Mouse (Mus musculus) embryonic facial prominence, embryonic 12.5 days (tissue): Measurements from ENCODE around the gene Itpr2. TPM values are rescaled to one million over a fixed set of nuclear protein-coding genes. Genes with fewer than 3 reads are reported as not detected.

Source experiments
- ATAC-seq: fragments of 200-750 bp; cut with Nextera tagmentation; 2 replicates; pipeline ENCODE4 v1.8.0; 2017; ENCODE audit not compliant: insufficient number of reproducible peaks, insufficient read depth, low FRiP score, low TSS enrichment
- H3K27ac ChIP-seq: fragments of 300-500 bp; sonication (generic); 2 replicates; pipeline ENCODE4 v1.5.1; 2016; ENCODE audit warnings: mild to moderate bottlenecking
- H3K27me3 ChIP-seq: fragments of 300-500 bp; sonication (generic); 2 replicates; pipeline ENCODE4 v1.6.1; 2016; ENCODE audit warnings: mild to moderate bottlenecking, moderate library complexity
- H3K36me3 ChIP-seq: fragments of 300-500 bp; sonication (generic); 2 replicates; pipeline ENCODE4 v1.6.1; 2016; ENCODE audit warnings: mild to moderate bottlenecking
- H3K4me1 ChIP-seq: fragments of 300-500 bp; sonication (generic); 2 replicates; pipeline ENCODE4 v1.6.1; 2016
- H3K4me2 ChIP-seq: fragments of 300-500 bp; sonication (generic); replicated peaks from 2 replicates; pipeline ENCODE4 v1.6.1; 2016; ENCODE audit warnings: mild to moderate bottlenecking, moderate library complexity
- H3K4me3 ChIP-seq: fragments of 300-500 bp; sonication (generic); 2 replicates; pipeline ENCODE4 v1.5.1; 2016; ENCODE audit warnings: mild to moderate bottlenecking
- H3K9ac ChIP-seq: fragments of 300-500 bp; sonication (generic); 2 replicates; pipeline ENCODE4 v1.6.1; 2016; ENCODE audit warnings: mild to moderate bottlenecking, moderate library complexity
- H3K9me3 ChIP-seq: fragments of 300-500 bp; sonication (generic); 2 replicates; pipeline ENCODE4 v1.6.1; 2016; ENCODE audit warnings: mild to moderate bottlenecking, moderate library complexity
- WGBS: fragments of 180-500 bp; shearing (Covaris S2); methylation state at CpG from one replicate; pipeline ENCODE4 v1.1.7; 2016; 5-methylcytosine and 5-hydroxymethylcytosine counted together
- polyA plus RNA-seq: library from polyadenylated mRNA; unstranded; fragments of >200 nt; fragmentation: Nextera tagmentation; extraction: Ambion mirVana; gene quantifications from 2 replicates; pipeline ENCODE4 v1.2.1, GENCODE M21; 2016

The Itpr2 gene
- polyA plus RNA-seq, 1 experiment from 2014 or later: 5.9 TPM

- no peak overlapping the region for H3K27ac ChIP-seq
- no peak for ATAC-seq
- peaks cover 5% of the 10 kb centered on the region; the same call in 1 of the 2 replicates for H3K4me1 ChIP-seq
- peak overlapping the region; percentile 55; the same call in 1 of the 2 replicates for H3K9ac ChIP-seq
- no peaks in the 10 kb centered on the region for H3K36me3 ChIP-seq
- H3K4me3 ChIP-seq: peak overlapping the region; percentile 74
- peak overlapping the region; percentile 98 for H3K4me2 ChIP-seq
- no peaks in the 10 kb centered on the region for H3K9me3 ChIP-seq
- H3K27me3 ChIP-seq: peaks cover 13% of the 10 kb centered on the region; the same call in 1 of the 2 replicates
- WGBS: 49% methylated on average over 3 of the region's 3 CpGs
Measured at GRCm38 (mm10) chr6:146502856-146503255, 833 bp upstream of the Itpr2 start.

- no peaks in the 10 kb centered on the region for H3K9me3 ChIP-seq
- H3K4me3 ChIP-seq: peak overlapping the region; percentile 74
- H3K27ac ChIP-seq: 0 out of 2 replicates have a peak overlapping the region, but pooled peaks have one; percentile 36
- peaks cover 5% of the 10 kb centered on the region; the same call in 1 of the 2 replicates for H3K4me1 ChIP-seq
- peak overlapping the region; percentile 55 for H3K9ac ChIP-seq
- no peaks in the 10 kb centered on the region for H3K36me3 ChIP-seq
- WGBS: under 1% methylated on average over 30 of the region's 30 CpGs
- peaks cover 13% of the 10 kb centered on the region; the same call in 1 of the 2 replicates for H3K27me3 ChIP-seq
- H3K4me2 ChIP-seq: peak overlapping the region; percentile 98
- peak; percentile 78 for ATAC-seq
Measured at GRCm38 (mm10) chr6:146501316-146501865, 632 bp downstream of the Itpr2 start.

- peak overlapping the region; percentile 74; the same call in 1 of the 2 replicates for H3K4me3 ChIP-seq
- ATAC-seq: no peak
- peaks cover 13% of the 10 kb centered on the region; the same call in 1 of the 2 replicates for H3K27me3 ChIP-seq
- H3K4me1 ChIP-seq: peaks cover 5% of the 10 kb centered on the region; the same call in 1 of the 2 replicates
- H3K9ac ChIP-seq: no peak overlapping the region
- WGBS: 71% methylated on average over 5 of the region's 5 CpGs
- H3K36me3 ChIP-seq: no peaks in the 10 kb centered on the region
- H3K4me2 ChIP-seq: peak overlapping the region; percentile 98
- H3K9me3 ChIP-seq: no peaks in the 10 kb centered on the region
- no peak overlapping the region for H3K27ac ChIP-seq
Measured at GRCm38 (mm10) chr6:146500771-146501170, 1.3 kb downstream of the Itpr2 start.

- peaks cover 13% of the 10 kb centered on the region; the same call in 1 of the 2 replicates for H3K27me3 ChIP-seq
- no peaks in the 10 kb centered on the region for H3K9me3 ChIP-seq
- no peaks in the 10 kb centered on the region for H3K36me3 ChIP-seq
- H3K27ac ChIP-seq: no peak overlapping the region
- H3K9ac ChIP-seq: no peak overlapping the region
- H3K4me2 ChIP-seq: no peak overlapping the region
- ATAC-seq: no peak
- peaks cover 5% of the 10 kb centered on the region; the same call in 1 of the 2 replicates for H3K4me1 ChIP-seq
- 43% methylated on average over 6 of the region's 6 CpGs for WGBS
- H3K4me3 ChIP-seq: no peak overlapping the region
Measured at GRCm38 (mm10) chr6:146500206-146500605, 1.8 kb downstream of the Itpr2 start.

GRCm38 (mm10) chr6:146499566-146499965 lies 2.5 kb downstream of the Itpr2 start:
- Histone ChIP-seq H3K4me3 (no peak overlapping the region), H3K9me3 (no peaks in the 10 kb centered on the region), H3K9ac (no peak overlapping the region), H3K4me1 (peaks cover 5% of the 10 kb centered on the region; the same call in 1 of the 2 replicates), H3K27me3 (peaks cover 13% of the 10 kb centered on the region; the same call in 1 of the 2 replicates), H3K27ac (no peak overlapping the region), H3K4me2 (no peak overlapping the region), H3K36me3 (no peaks in the 10 kb centered on the region)
- WGBS: 75% methylated on average over 4 of the region's 4 CpGs
- no peak for ATAC-seq

- Histone ChIP-seq H3K4me3 (no peak overlapping the region), H3K9me3 (no peaks in the 10 kb centered on the region), H3K4me2 (no peak overlapping the region), H3K27ac (no peak overlapping the region), H3K4me1 (peaks cover 5% of the 10 kb centered on the region; the same call in 1 of the 2 replicates), H3K27me3 (peaks cover 13% of the 10 kb centered on the region; the same call in 1 of the 2 replicates), H3K36me3 (no peaks in the 10 kb centered on the region), H3K9ac (no peak overlapping the region)
- no peak for ATAC-seq
- WGBS: 81% methylated on average over 3 of the region's 3 CpGs
Measured at GRCm38 (mm10) chr6:146498416-146498815, 3.6 kb downstream of the Itpr2 start.

- H3K9ac ChIP-seq: no peak overlapping the region
- peaks cover 12% of the 10 kb centered on the region; the same call in 1 of the 2 replicates for H3K27me3 ChIP-seq
- H3K4me2 ChIP-seq: no peak overlapping the region
- no peak overlapping the region for H3K4me3 ChIP-seq
- WGBS: 72% methylated on average over 4 of the region's 4 CpGs
- H3K36me3 ChIP-seq: no peaks in the 10 kb centered on the region
- H3K4me1 ChIP-seq: peaks cover 4% of the 10 kb centered on the region; the same call in 1 of the 2 replicates
- H3K9me3 ChIP-seq: no peaks in the 10 kb centered on the region
- no peak for ATAC-seq
- no peak overlapping the region for H3K27ac ChIP-seq
Measured at GRCm38 (mm10) chr6:146497866-146498265, 4.2 kb downstream of the Itpr2 start.

GRCm38 (mm10) chr6:146497435-146497834 lies 4.6 kb downstream of the Itpr2 start:
- ATAC-seq: no peak
- H3K9ac ChIP-seq: no peak overlapping the region
- H3K4me3 ChIP-seq: no peak overlapping the region
- H3K4me1 ChIP-seq: no peaks in the 10 kb centered on the region
- H3K27me3 ChIP-seq: peaks cover 10% of the 10 kb centered on the region; the same call in 1 of the 2 replicates
- H3K4me2 ChIP-seq: no peak overlapping the region
- H3K27ac ChIP-seq: no peak overlapping the region
- WGBS: 72% methylated on average over 3 of the region's 3 CpGs
- H3K36me3 ChIP-seq: no peaks in the 10 kb centered on the region
- no peaks in the 10 kb centered on the region for H3K9me3 ChIP-seq

- H3K36me3 ChIP-seq: no peaks in the 10 kb centered on the region
- ATAC-seq: no peak
- no peaks in the 10 kb centered on the region for H3K4me1 ChIP-seq
- no peaks in the 10 kb centered on the region for H3K9me3 ChIP-seq
- no peaks in the 10 kb centered on the region for H3K27me3 ChIP-seq
- H3K4me3 ChIP-seq: no peak overlapping the region
- 85% methylated on average over 2 of the region's 2 CpGs for WGBS
- no peak overlapping the region for H3K27ac ChIP-seq
- H3K9ac ChIP-seq: no peak overlapping the region
- H3K4me2 ChIP-seq: no peak overlapping the region
Measured at GRCm38 (mm10) chr6:146491680-146492079, 10.3 kb downstream of the Itpr2 start.

GRCm38 (mm10) chr6:146490416-146490960 lies 11.5 kb downstream of the Itpr2 start:
- Histone ChIP-seq H3K36me3 (no peaks in the 10 kb centered on the region), H3K4me3 (no peak overlapping the region), H3K9me3 (no peaks in the 10 kb centered on the region), H3K4me1 (no peaks in the 10 kb centered on the region), H3K27me3 (no peaks in the 10 kb centered on the region), H3K9ac (no peak overlapping the region), H3K4me2 (no peak overlapping the region), H3K27ac (no peak overlapping the region)
- ATAC-seq: no peak
- WGBS: 79% methylated on average over 9 of the region's 9 CpGs

- no peaks in the 10 kb centered on the region for H3K4me1 ChIP-seq
- no peak overlapping the region for H3K4me2 ChIP-seq
- ATAC-seq: no peak
- H3K27ac ChIP-seq: no peak overlapping the region
- H3K9me3 ChIP-seq: no peaks in the 10 kb centered on the region
- H3K36me3 ChIP-seq: no peaks in the 10 kb centered on the region
- no peaks in the 10 kb centered on the region for H3K27me3 ChIP-seq
- WGBS: 67% methylated on average over 6 of the region's 6 CpGs
- H3K9ac ChIP-seq: no peak overlapping the region
- H3K4me3 ChIP-seq: no peak overlapping the region
Measured at GRCm38 (mm10) chr6:146489841-146490240, 12.2 kb downstream of the Itpr2 start.

- H3K36me3 ChIP-seq: no peaks in the 10 kb centered on the region
- no peaks in the 10 kb centered on the region for H3K9me3 ChIP-seq
- H3K4me1 ChIP-seq: no peaks in the 10 kb centered on the region
- WGBS: 84% methylated on average over 3 of the region's 3 CpGs
- no peak overlapping the region for H3K4me2 ChIP-seq
- no peak overlapping the region for H3K4me3 ChIP-seq
- H3K9ac ChIP-seq: no peak overlapping the region
- no peak for ATAC-seq
- H3K27ac ChIP-seq: no peak overlapping the region
- H3K27me3 ChIP-seq: no peaks in the 10 kb centered on the region
Measured at GRCm38 (mm10) chr6:146488749-146489148, 13.3 kb downstream of the Itpr2 start.
